Mouse (Mus musculus): ENCODE results near the gene Cldn10. TPM values are rescaled to one million over a fixed set of nuclear protein-coding genes. Genes with fewer than 3 reads are reported as not detected.

Cldn10 gene
- polyA plus RNA-seq, 1 experiment = 0.16 TPM

- Histone ChIP-seq H3K36me3 (ENCODE audit: control insufficient read depth, insufficient read depth, low read length) (no peaks in the 10 kb centered on the region), H3K27me3 (ENCODE audit: control insufficient read depth, insufficient read depth, low read length) (no peaks in the 10 kb centered on the region), H3K27ac (ENCODE audit: control insufficient read depth, insufficient read depth, low read depth, low read length) (no peak overlapping the region), H3K4me1 (ENCODE audit: control insufficient read depth, insufficient read depth, low read length) (no peaks in the 10 kb centered on the region), H3K4me3 (ENCODE audit: control insufficient read depth, low read depth, low read length) (no peak overlapping the region)
- TF ChIP-seq POLR2A (IDR thresholded peaks at IDR 0.05; ENCODE audit: control insufficient read depth, low read depth, low read length) (no peak), CTCF (IDR thresholded peaks at IDR 0.05; ENCODE audit: control insufficient read depth, insufficient read depth, insufficient replicate concordance, low read depth, low read length) (no peak)
Observed at GRCm38 (mm10) chr14:118878346-118878910, 90.7 kb downstream of the Cldn10 start.

- Histone ChIP-seq H3K27me3 (ENCODE audit: control insufficient read depth, insufficient read depth, low read length) (no peaks in the 10 kb centered on the region), H3K27ac (ENCODE audit: control insufficient read depth, insufficient read depth, low read depth, low read length) (no peak overlapping the region), H3K36me3 (ENCODE audit: control insufficient read depth, insufficient read depth, low read length) (no peaks in the 10 kb centered on the region), H3K4me3 (ENCODE audit: control insufficient read depth, low read depth, low read length) (no peak overlapping the region), H3K4me1 (ENCODE audit: control insufficient read depth, insufficient read depth, low read length) (no peaks in the 10 kb centered on the region)
- no peak for TF ChIP-seq POLR2A (IDR thresholded peaks at IDR 0.05; ENCODE audit: control insufficient read depth, low read depth, low read length)
- no peak for TF ChIP-seq CTCF (IDR thresholded peaks at IDR 0.05; ENCODE audit: control insufficient read depth, insufficient read depth, insufficient replicate concordance, low read depth, low read length)
Observed at GRCm38 (mm10) chr14:118880696-118881095, 93.0 kb downstream of the Cldn10 start.

- no peak for TF ChIP-seq POLR2A (IDR thresholded peaks at IDR 0.05; ENCODE audit: control insufficient read depth, low read depth, low read length)
- TF ChIP-seq CTCF (IDR thresholded peaks at IDR 0.05; ENCODE audit: control insufficient read depth, insufficient read depth, insufficient replicate concordance, low read depth, low read length) = no peak
Observed at GRCm38 (mm10) chr14:118883344-118884249, 95.9 kb downstream of the Cldn10 start.

GRCm38 (mm10) chr14:118884250-118884556, 96.5 kb downstream of the Cldn10 start:
- TF ChIP-seq POLR2A (IDR thresholded peaks at IDR 0.05; ENCODE audit: control insufficient read depth, low read depth, low read length) (no peak), CTCF (IDR thresholded peaks at IDR 0.05; ENCODE audit: control insufficient read depth, insufficient read depth, insufficient replicate concordance, low read depth, low read length) (no peak)
- H3K27me3 ChIP-seq (ENCODE audit: control insufficient read depth, insufficient read depth, low read length) = no peaks in the 10 kb centered on the region
- no peak overlapping the region for H3K27ac ChIP-seq (ENCODE audit: control insufficient read depth, insufficient read depth, low read depth, low read length)
- no peak overlapping the region for H3K4me3 ChIP-seq (ENCODE audit: control insufficient read depth, low read depth, low read length)
- H3K4me1 ChIP-seq (ENCODE audit: control insufficient read depth, insufficient read depth, low read length) = no peaks in the 10 kb centered on the region
- no peaks in the 10 kb centered on the region for H3K36me3 ChIP-seq (ENCODE audit: control insufficient read depth, insufficient read depth, low read length)

More at GRCm38 (mm10) chr14:118883344-118884249, 95.9 kb downstream of the Cldn10 start:
- Histone ChIP-seq H3K4me3 (ENCODE audit: control insufficient read depth, low read depth, low read length) (no peak overlapping the region), H3K27ac (ENCODE audit: control insufficient read depth, insufficient read depth, low read depth, low read length) (no peak overlapping the region), H3K27me3 (ENCODE audit: control insufficient read depth, insufficient read depth, low read length) (no peaks in the 10 kb centered on the region), H3K36me3 (ENCODE audit: control insufficient read depth, insufficient read depth, low read length) (no peaks in the 10 kb centered on the region), H3K4me1 (ENCODE audit: control insufficient read depth, insufficient read depth, low read length) (no peaks in the 10 kb centered on the region)

GRCm38 (mm10) chr14:118890101-118890500, 102.4 kb downstream of the Cldn10 start:
- Histone ChIP-seq H3K4me3 (ENCODE audit: control insufficient read depth, low read depth, low read length) (no peak overlapping the region), H3K27ac (ENCODE audit: control insufficient read depth, insufficient read depth, low read depth, low read length) (no peak overlapping the region), H3K27me3 (ENCODE audit: control insufficient read depth, insufficient read depth, low read length) (no peaks in the 10 kb centered on the region), H3K36me3 (ENCODE audit: control insufficient read depth, insufficient read depth, low read length) (no peaks in the 10 kb centered on the region), H3K4me1 (ENCODE audit: control insufficient read depth, insufficient read depth, low read length) (no peaks in the 10 kb centered on the region)
- no peak for TF ChIP-seq POLR2A (IDR thresholded peaks at IDR 0.05; ENCODE audit: control insufficient read depth, low read depth, low read length)
- TF ChIP-seq CTCF (IDR thresholded peaks at IDR 0.05; ENCODE audit: control insufficient read depth, insufficient read depth, insufficient replicate concordance, low read depth, low read length) = no peak

GRCm38 (mm10) chr14:118895228-118895627, 107.5 kb downstream of the Cldn10 start:
- TF ChIP-seq POLR2A (IDR thresholded peaks at IDR 0.05; ENCODE audit: control insufficient read depth, low read depth, low read length) = no peak
- no peak for TF ChIP-seq CTCF (IDR thresholded peaks at IDR 0.05; ENCODE audit: control insufficient read depth, insufficient read depth, insufficient replicate concordance, low read depth, low read length)
- H3K36me3 ChIP-seq (ENCODE audit: control insufficient read depth, insufficient read depth, low read length) = peaks cover 1% of the 10 kb centered on the region; the same call in 1 of the 2 replicates

GRCm38 (mm10) chr14:118895655-118896054, 107.9 kb downstream of the Cldn10 start:
- no peak overlapping the region for H3K4me3 ChIP-seq (ENCODE audit: control insufficient read depth, low read depth, low read length)
- peaks cover 1% of the 10 kb centered on the region; the same call in 1 of the 2 replicates for H3K36me3 ChIP-seq (ENCODE audit: control insufficient read depth, insufficient read depth, low read length)
- no peaks in the 10 kb centered on the region for H3K27me3 ChIP-seq (ENCODE audit: control insufficient read depth, insufficient read depth, low read length)
- TF ChIP-seq POLR2A (IDR thresholded peaks at IDR 0.05; ENCODE audit: control insufficient read depth, low read depth, low read length) = no peak
- no peak for TF ChIP-seq CTCF (IDR thresholded peaks at IDR 0.05; ENCODE audit: control insufficient read depth, insufficient read depth, insufficient replicate concordance, low read depth, low read length)
- no peaks in the 10 kb centered on the region for H3K4me1 ChIP-seq (ENCODE audit: control insufficient read depth, insufficient read depth, low read length)
- no peak overlapping the region for H3K27ac ChIP-seq (ENCODE audit: control insufficient read depth, insufficient read depth, low read depth, low read length)

More at GRCm38 (mm10) chr14:118895228-118895627, 107.5 kb downstream of the Cldn10 start:
- H3K4me1 ChIP-seq (ENCODE audit: control insufficient read depth, insufficient read depth, low read length) = no peaks in the 10 kb centered on the region
- no peaks in the 10 kb centered on the region for H3K27me3 ChIP-seq (ENCODE audit: control insufficient read depth, insufficient read depth, low read length)
- H3K4me3 ChIP-seq (ENCODE audit: control insufficient read depth, low read depth, low read length) = no peak overlapping the region
- H3K27ac ChIP-seq (ENCODE audit: control insufficient read depth, insufficient read depth, low read depth, low read length) = no peak overlapping the region
